Mouse (Mus musculus): Measurements from ENCODE around the gene Tdrd9.

GRCm38 (mm10) chr12:111931411-111932025, 39.8 kb upstream of the Tdrd9 start:
- TF ChIP-seq CTCF (IDR thresholded peaks at IDR 0.05; ENCODE audit: borderline replicate concordance, extremely low read depth, insufficient read depth, insufficient read length) (no peak), POLR2A (IDR thresholded peaks at IDR 0.05; ENCODE audit: borderline replicate concordance, extremely low read depth, insufficient read depth, insufficient read length, poor library complexity, severe bottlenecking) (no peak)

Measured in brain, embryonic 14.5 days (tissue).